In the genomic region with DNA sequence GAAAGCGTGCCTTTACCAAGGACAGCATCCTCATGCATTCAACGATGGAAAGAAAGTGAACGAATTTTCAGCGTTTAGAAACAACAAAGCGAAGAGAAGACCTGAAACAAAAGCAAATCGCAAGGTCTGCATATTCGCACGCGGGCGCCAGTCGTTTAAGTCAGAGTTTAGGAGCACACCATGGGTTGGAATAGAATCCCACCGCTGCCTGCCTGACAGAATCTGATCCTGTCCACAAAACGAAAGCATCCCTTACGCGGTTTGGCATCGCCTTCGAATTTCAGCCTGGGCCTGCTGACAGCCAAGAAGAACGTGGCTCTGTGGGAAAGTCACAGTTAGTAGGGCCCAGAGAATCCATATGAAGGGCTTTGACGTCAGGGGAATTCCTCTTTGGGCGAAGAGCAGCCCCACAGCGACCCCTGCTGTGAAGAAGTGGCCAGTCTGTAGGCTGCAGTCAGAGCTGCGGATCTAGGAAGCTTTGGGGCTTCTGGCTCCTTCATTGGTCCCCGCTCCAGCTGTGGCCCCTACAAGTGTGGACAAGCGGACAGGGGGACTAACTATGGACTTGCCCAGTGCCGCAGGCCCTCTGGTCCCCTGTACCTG, we compare ENCODE assay signal across 23 mouse cellular contexts. TPM values are rescaled to one million over a fixed set of nuclear protein-coding genes. Genes with fewer than 3 reads are reported as not detected.
DNase-seq lines count a peak whose midpoint lies in the region; ATAC-seq lines count a peak whose summit lies in the region.
"Had no signal": no experiment of that assay in that cellular context is flagged by ENCODE, and none has a peak within 500 bp of the region (broad histone marks: within the 10 kb centered on the region; RNA-seq: fewer than 3 reads in every experiment).

No protein-coding gene starts in this region.

- DNase-seq in 416B (ENCODE audit: low read depth), result peak; percentile 8
- peak; percentile 38 for DNase-seq in CD4-positive, CD25-positive, alpha-beta regulatory T cell, adult 2 months (ENCODE audit: low read depth, low spot score)
- DNase-seq in induced T-regulatory cell, adult 2 months (ENCODE audit: low read depth), result peak; percentile 29
- peak; percentile 8 for DNase-seq in naive thymus-derived CD4-positive, alpha-beta T cell, adult 2 months (ENCODE audit: low read depth)
- DNase-seq in thymus, postnatal 14 days, result peak; percentile 3

- ATAC-seq in activated CD4-positive, CD25-positive, alpha-beta regulatory T cell, adult 4 months, result peak; percentile 28
- peak; percentile 92 for ATAC-seq in granulocyte monocyte progenitor cell, adult 5-6 weeks (replicated peaks; ENCODE audit: poor library complexity, severe bottlenecking)
- ATAC-seq in megakaryocyte progenitor cell, adult 5-6 weeks (replicated peaks; ENCODE audit: poor library complexity), result peak; percentile 91

RNA-seq across cellular contexts. Expression of a gene that starts 6.4 kb away (rescaled TPM):
- not detected for polyA plus RNA-seq in activated CD4-positive, CD25-positive, alpha-beta regulatory T cell, adult 4 months (2017; shearing (Covaris generic))
- total RNA-seq in granulocyte monocyte progenitor cell, adult 5-6 weeks (2014; fragmentation: Nextera tagmentation), result not detected in 2 replicates
- not detected in 2 replicates for total RNA-seq in granulocyte monocyte progenitor cell, adult 5-6 weeks (2017)
- total RNA-seq in megakaryocyte progenitor cell, adult 5-6 weeks (2015), result not detected in 2 replicates
- not detected in 2 replicates for total RNA-seq in megakaryocyte progenitor cell, adult 5-6 weeks (2017)
- total RNA-seq: adrenal gland, postnatal 10 days; adrenal gland, postnatal 4 days; forebrain, postnatal 0 days; gastrocnemius, adult 18-20 months; gastrocnemius, postnatal 14 days; heart, postnatal 36 days; hindbrain, postnatal 0 days had no signal
- polyA plus RNA-seq: embryonic facial prominence, embryonic 13.5 days; forebrain, embryonic 13.5 days; forebrain, postnatal 0 days; gonadal fat pad, adult 2 months; heart, embryonic 13.5 days; heart, postnatal 0 days; hindbrain, embryonic 12.5 days; hindbrain, postnatal 0 days; intestine, embryonic 15.5 days had no signal

RNA-seq across cellular contexts. Expression of a gene that starts 16.8 kb away (rescaled TPM):
- not detected for polyA plus RNA-seq in activated CD4-positive, CD25-positive, alpha-beta regulatory T cell, adult 4 months (2017; shearing (Covaris generic))
- total RNA-seq in granulocyte monocyte progenitor cell, adult 5-6 weeks (2014; fragmentation: Nextera tagmentation), result not detected in 2 replicates
- total RNA-seq in granulocyte monocyte progenitor cell, adult 5-6 weeks (2017), result not detected in 2 replicates
- not detected in 2 replicates for total RNA-seq in megakaryocyte progenitor cell, adult 5-6 weeks (2015)
- not detected in 2 replicates for total RNA-seq in megakaryocyte progenitor cell, adult 5-6 weeks (2017)
- total RNA-seq: adrenal gland, postnatal 10 days; adrenal gland, postnatal 4 days; ES-E14; forebrain, postnatal 0 days; gastrocnemius, adult 18-20 months; gastrocnemius, postnatal 14 days; heart, postnatal 36 days; hindbrain, postnatal 0 days had no signal
- polyA plus RNA-seq: embryonic facial prominence, embryonic 13.5 days; forebrain, embryonic 13.5 days; forebrain, postnatal 0 days; gonadal fat pad, adult 2 months; heart, embryonic 13.5 days; heart, postnatal 0 days; hindbrain, embryonic 12.5 days; hindbrain, postnatal 0 days; intestine, embryonic 15.5 days had no signal

RNA-seq across cellular contexts. Expression of a gene that starts 30.4 kb away (rescaled TPM):
- not detected for polyA plus RNA-seq in activated CD4-positive, CD25-positive, alpha-beta regulatory T cell, adult 4 months (2017; shearing (Covaris generic))
- total RNA-seq in granulocyte monocyte progenitor cell, adult 5-6 weeks (2014; fragmentation: Nextera tagmentation), result not detected in 2 replicates
- not detected in 2 replicates for total RNA-seq in granulocyte monocyte progenitor cell, adult 5-6 weeks (2017)
- total RNA-seq in megakaryocyte progenitor cell, adult 5-6 weeks (2015), result not detected in 2 replicates
- not detected in 2 replicates for total RNA-seq in megakaryocyte progenitor cell, adult 5-6 weeks (2017)
- total RNA-seq: adrenal gland, postnatal 10 days; adrenal gland, postnatal 4 days; forebrain, postnatal 0 days; gastrocnemius, adult 18-20 months; gastrocnemius, postnatal 14 days; heart, postnatal 36 days; hindbrain, postnatal 0 days had no signal
- polyA plus RNA-seq: embryonic facial prominence, embryonic 13.5 days; forebrain, embryonic 13.5 days; forebrain, postnatal 0 days; gonadal fat pad, adult 2 months; heart, embryonic 13.5 days; heart, postnatal 0 days; hindbrain, embryonic 12.5 days; hindbrain, postnatal 0 days; intestine, embryonic 15.5 days had no signal

Comparison
In these comparisons a context has a peak if more than half of its experiments do, and no peak if none do; other contexts are left out.
1. Peak in every context shown above with its lines: DNase-seq and ATAC-seq.
2. ATAC-seq: peak in every context shown above with its lines; median percentile 92 in granulocyte monocyte progenitor cell, adult 5-6 weeks; 91 in megakaryocyte progenitor cell, adult 5-6 weeks; 28 in activated CD4-positive, CD25-positive, alpha-beta regulatory T cell, adult 4 months.